Mouse (Mus musculus) MEL (cell line): ENCODE measurements around the gene Cpn2.

ENCODE experiments used
- CTCF ChIP-seq, 3 experiments: IDR thresholded peaks in 2 of 3; conservative IDR thresholded peaks in 1 of 3; 2 replicates each; pipeline ENCODE4 v1.5.1; 2011 to 2012; ENCODE audit warnings: low read length in 3 of 3, low read depth in 2 of 3, mild to moderate bottlenecking in 2 of 3, improper control_type of control experiment in 1 of 3, inconsistent platforms in 1 of 3, mixed read lengths in 1 of 3, moderate library complexity in 1 of 3; ENCODE audit not compliant: control insufficient read depth in 1 of 3, insufficient read depth in 1 of 3, poor library complexity in 1 of 3, severe bottlenecking in 1 of 3
- EP300 ChIP-seq, 2 experiments: IDR thresholded peaks; 2 replicates each; pipeline ENCODE4 v1.6.1; 2011; ENCODE audit warnings: improper control_type of control experiment in 2 of 2, low read length in 2 of 2, low read depth in 1 of 2, mild to moderate bottlenecking in 1 of 2
- JUND ChIP-seq: IDR thresholded peaks from 2 replicates; pipeline ENCODE4 v1.6.1; 2011; ENCODE audit warnings: low read depth, mild to moderate bottlenecking, improper control_type of control experiment, low read length
- KAT2A ChIP-seq: conservative IDR thresholded peaks from 2 replicates; pipeline ENCODE4 v1.6.1; 2012; ENCODE audit warnings: low read depth, low read length, improper control_type of control experiment, inconsistent platforms
- MAFK ChIP-seq: IDR thresholded peaks from 2 replicates; pipeline ENCODE4 v1.6.1; 2011; ENCODE audit warnings: low read depth, mild to moderate bottlenecking, low read length, improper control_type of control experiment, borderline replicate concordance
- MAX ChIP-seq: IDR thresholded peaks from 2 replicates; pipeline ENCODE4 v1.6.1; 2011; ENCODE audit warnings: low read length, improper control_type of control experiment
- MEF2A ChIP-seq: IDR thresholded peaks from 2 replicates; pipeline ENCODE4 v1.6.1; 2014; ENCODE audit warnings: low read depth, mild to moderate bottlenecking, inconsistent platforms, low read length, improper control_type of control experiment; ENCODE audit not compliant: poor library complexity, insufficient replicate concordance, severe bottlenecking; ENCODE audit errors: extremely low read depth
- MYC ChIP-seq: IDR thresholded peaks from 2 replicates; pipeline ENCODE4 v1.6.1; 2011; ENCODE audit warnings: low read depth, mild to moderate bottlenecking, low read length, improper control_type of control experiment, moderate library complexity
- POLR2A ChIP-seq, 2 experiments: IDR thresholded peaks; 2 replicates each; pipeline ENCODE4 v1.6.1; 2011 to 2012; ENCODE audit warnings: low read length in 2 of 2, mild to moderate bottlenecking in 2 of 2, control low read depth in 1 of 2, improper control_type of control experiment in 1 of 2, low read depth in 1 of 2, moderate library complexity in 1 of 2; ENCODE audit not compliant: control insufficient read depth in 1 of 2, insufficient read depth in 1 of 2, poor library complexity in 1 of 2
- SMC3 ChIP-seq: IDR thresholded peaks from 2 replicates; pipeline ENCODE4 v1.6.1; 2011; ENCODE audit warnings: low read depth, low read length, improper control_type of control experiment
- UBTF ChIP-seq: IDR thresholded peaks from 2 replicates; pipeline ENCODE4 v1.6.1; 2012; ENCODE audit warnings: low read depth, mild to moderate bottlenecking, inconsistent platforms, low read length, improper control_type of control experiment, moderate library complexity, borderline replicate concordance; ENCODE audit not compliant: insufficient read depth
- USF1 ChIP-seq: IDR thresholded peaks from 2 replicates; pipeline ENCODE4 v1.6.1; 2014; ENCODE audit warnings: low read depth, mild to moderate bottlenecking, inconsistent platforms, low read length, improper control_type of control experiment, moderate library complexity
- ZC3H11A ChIP-seq: IDR thresholded peaks from 2 replicates; pipeline ENCODE4 v1.6.1; 2012; ENCODE audit warnings: low read depth, mild to moderate bottlenecking, inconsistent platforms, low read length, improper control_type of control experiment
- ZMIZ1 ChIP-seq: IDR thresholded peaks from 2 replicates; pipeline ENCODE4 v1.6.1; 2012; ENCODE audit warnings: low read depth, mild to moderate bottlenecking, inconsistent platforms, low read length, improper control_type of control experiment, moderate library complexity

DNA sequence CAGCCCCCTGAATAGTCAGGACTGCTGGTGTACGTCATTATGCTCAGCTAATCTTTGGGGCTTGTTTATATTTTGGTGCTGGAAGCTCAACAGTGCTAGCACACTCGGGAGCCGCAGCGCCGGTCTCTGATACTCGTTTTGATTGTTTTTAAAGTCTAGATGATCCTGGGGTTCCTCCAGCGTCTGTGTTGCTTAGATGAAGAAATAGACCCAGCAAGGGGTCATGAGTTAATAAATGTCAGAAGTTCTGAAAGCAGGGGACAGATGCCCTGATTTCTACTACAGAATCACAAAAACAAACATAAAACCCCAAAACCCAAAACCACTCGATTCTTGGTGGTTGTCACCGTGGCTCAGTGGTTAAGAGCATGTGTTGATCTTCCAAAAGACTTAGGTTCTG is 13.4 kb downstream of the Cpn2 start:
- no peak for TF ChIP-seq EP300 (IDR thresholded peaks at IDR 0.05; ENCODE audit: low read depth in 1 of 2, low read length in 2 of 2)
- TF ChIP-seq CTCF (IDR thresholded peaks at IDR 0.05 in 2 of 3, conservative IDR thresholded peaks at IDR 0.05 in 1 of 3; ENCODE audit: control insufficient read depth in 1 of 3, insufficient read depth in 1 of 3, low read depth in 2 of 3, low read length in 3 of 3, poor library complexity in 1 of 3, severe bottlenecking in 1 of 3) = no peak
- no peak for TF ChIP-seq KAT2A
- no peak for TF ChIP-seq MAFK
- TF ChIP-seq JUND = no peak
- TF ChIP-seq UBTF = no peak
- no peak for TF ChIP-seq SMC3
- no peak for TF ChIP-seq MEF2A
- TF ChIP-seq ZMIZ1 = no peak
- TF ChIP-seq ZC3H11A = no peak
- no peak for TF ChIP-seq MYC
- no peak for TF ChIP-seq POLR2A (IDR thresholded peaks at IDR 0.05; ENCODE audit: control insufficient read depth in 1 of 2, insufficient read depth in 1 of 2, low read depth in 1 of 2, low read length in 2 of 2, poor library complexity in 1 of 2)
- no peak for TF ChIP-seq USF1
- no peak for TF ChIP-seq MAX
